Mouse (Mus musculus): ENCODE data around the gene Emilin2. TPM values are rescaled to one million over a fixed set of nuclear protein-coding genes. Genes with fewer than 3 reads are reported as not detected.
A peak's percentile ranks its signal among the peaks of the same experiment; 100 is the strongest.

The Emilin2 gene
- polyA plus RNA-seq, 1 experiment from 2014 or later, result 22.6 TPM

- no peaks in the 10 kb centered on the region for H3K27me3 ChIP-seq (ENCODE audit: low read depth, poor library complexity, severe bottlenecking)
- no peak overlapping the region for H3K27ac ChIP-seq (replicated peaks)
- no peaks in the 10 kb centered on the region for H3K4me1 ChIP-seq
- H3K36me3 ChIP-seq, result peaks cover 36% of the 10 kb centered on the region
- WGBS, result 92% methylated on average over 5 of the region's 5 CpGs
- H3K4me3 ChIP-seq, result no peak overlapping the region
- DNase-seq (ENCODE audit: low spot score), result no peak
- H3K9me3 ChIP-seq (replicated peaks), result no peaks in the 10 kb centered on the region
Measured at GRCm38 (mm10) chr17:71217111-71217685, 94.6 kb downstream of the Emilin2 start.

- Histone ChIP-seq H3K9me3 (replicated peaks) (no peaks in the 10 kb centered on the region), H3K27me3 (ENCODE audit: low read depth, poor library complexity, severe bottlenecking) (no peaks in the 10 kb centered on the region), H3K27ac (replicated peaks) (no peak overlapping the region), H3K4me1 (0 out of 2 replicates have a peak, but pooled peaks cover 3% of the 10 kb centered on the region), H3K4me3 (no peak overlapping the region), H3K36me3 (peaks cover 34% of the 10 kb centered on the region)
- DNase-seq (ENCODE audit: low spot score), result no peak
- whole genome bisulfite sequencing, result 97% methylated on average over 2 of the region's 2 CpGs
Measured at GRCm38 (mm10) chr17:71216263-71216662, 95.5 kb downstream of the Emilin2 start.

- H3K27me3 ChIP-seq (ENCODE audit: low read depth, poor library complexity, severe bottlenecking), result no peaks in the 10 kb centered on the region
- H3K4me1 ChIP-seq, result 0 out of 2 replicates have a peak, but pooled peaks cover 3% of the 10 kb centered on the region
- no peak overlapping the region for H3K4me3 ChIP-seq
- H3K9me3 ChIP-seq (replicated peaks), result no peaks in the 10 kb centered on the region
- no peak overlapping the region for H3K27ac ChIP-seq (replicated peaks)
- peaks cover 30% of the 10 kb centered on the region for H3K36me3 ChIP-seq
- DNase-seq (ENCODE audit: low spot score), result no peak
- 90% methylated on average over 2 of the region's 2 CpGs for WGBS
Measured at GRCm38 (mm10) chr17:71215241-71215839, 96.4 kb downstream of the Emilin2 start.

GRCm38 (mm10) chr17:71214514-71215240, 97.1 kb downstream of the Emilin2 start:
- H3K36me3 ChIP-seq, result peaks cover 30% of the 10 kb centered on the region
- H3K9me3 ChIP-seq (replicated peaks), result no peaks in the 10 kb centered on the region
- WGBS, result 92% methylated on average over 17 of the region's 17 CpGs

GRCm38 (mm10) chr17:71213666-71214065, 98.1 kb downstream of the Emilin2 start:
- Histone ChIP-seq H3K4me3 (no peak overlapping the region), H3K36me3 (peaks cover 26% of the 10 kb centered on the region), H3K9me3 (replicated peaks) (no peaks in the 10 kb centered on the region), H3K4me1 (0 out of 2 replicates have a peak, but pooled peaks cover 3% of the 10 kb centered on the region), H3K27ac (replicated peaks) (no peak overlapping the region), H3K27me3 (ENCODE audit: low read depth, poor library complexity, severe bottlenecking) (no peaks in the 10 kb centered on the region)
- DNase-seq (ENCODE audit: low spot score), result no peak
- 83% methylated on average over 1 of the region's 1 CpGs for WGBS

More at GRCm38 (mm10) chr17:71214514-71215240, 97.1 kb downstream of the Emilin2 start:
- Histone ChIP-seq H3K4me3 (no peak overlapping the region), H3K4me1 (0 out of 2 replicates have a peak, but pooled peaks cover 3% of the 10 kb centered on the region), H3K27me3 (ENCODE audit: low read depth, poor library complexity, severe bottlenecking) (no peaks in the 10 kb centered on the region), H3K27ac (replicated peaks) (no peak overlapping the region)
- no peak for DNase-seq (ENCODE audit: low spot score)

- H3K27me3 ChIP-seq (ENCODE audit: low read depth, poor library complexity, severe bottlenecking), result no peaks in the 10 kb centered on the region
- peaks cover 20% of the 10 kb centered on the region for H3K36me3 ChIP-seq
- 0 out of 2 replicates have a peak overlapping the region, but pooled peaks have one; percentile 13 for H3K27ac ChIP-seq (replicated peaks)
- no peak for DNase-seq (ENCODE audit: low spot score)
- H3K9me3 ChIP-seq (replicated peaks), result 0 out of 2 replicates have a peak, but pooled peaks cover 2% of the 10 kb centered on the region
- H3K4me3 ChIP-seq, result no peak overlapping the region
- H3K4me1 ChIP-seq, result 0 out of 2 replicates have a peak, but pooled peaks cover 3% of the 10 kb centered on the region
- 87% methylated on average over 6 of the region's 6 CpGs for whole genome bisulfite sequencing
Measured at GRCm38 (mm10) chr17:71211962-71212646, 99.7 kb downstream of the Emilin2 start.

- Histone ChIP-seq H3K36me3 (peaks cover 7% of the 10 kb centered on the region; the same call in 1 of the 2 replicates), H3K27me3 (ENCODE audit: low read depth, poor library complexity, severe bottlenecking) (no peaks in the 10 kb centered on the region), H3K4me3 (no peak overlapping the region), H3K4me1 (0 out of 2 replicates have a peak, but pooled peaks cover 3% of the 10 kb centered on the region), H3K27ac (replicated peaks) (no peak overlapping the region), H3K9me3 (replicated peaks) (0 out of 2 replicates have a peak, but pooled peaks cover 2% of the 10 kb centered on the region)
- WGBS, result 88% methylated on average over 3 of the region's 3 CpGs
- DNase-seq (ENCODE audit: low spot score), result no peak
Measured at GRCm38 (mm10) chr17:71209936-71210335, 101.8 kb downstream of the Emilin2 start.

GRCm38 (mm10) chr17:71208921-71209320, 102.9 kb downstream of the Emilin2 start:
- 96% methylated on average over 1 of the region's 1 CpGs for WGBS

GRCm38 (mm10) chr17:71208376-71208775, 103.4 kb downstream of the Emilin2 start:
- no peak for DNase-seq (ENCODE audit: low spot score)
- Histone ChIP-seq H3K27me3 (ENCODE audit: low read depth, poor library complexity, severe bottlenecking) (no peaks in the 10 kb centered on the region), H3K4me1 (0 out of 2 replicates have a peak, but pooled peaks cover 3% of the 10 kb centered on the region), H3K36me3 (peaks cover 7% of the 10 kb centered on the region; the same call in 1 of the 2 replicates), H3K9me3 (replicated peaks) (0 out of 2 replicates have a peak, but pooled peaks cover 2% of the 10 kb centered on the region), H3K4me3 (no peak overlapping the region), H3K27ac (replicated peaks) (no peak overlapping the region)
- 94% methylated on average over 1 of the region's 1 CpGs for WGBS

More at GRCm38 (mm10) chr17:71208921-71209320, 102.9 kb downstream of the Emilin2 start:
- Histone ChIP-seq H3K27me3 (ENCODE audit: low read depth, poor library complexity, severe bottlenecking) (no peaks in the 10 kb centered on the region), H3K9me3 (replicated peaks) (0 out of 2 replicates have a peak, but pooled peaks cover 2% of the 10 kb centered on the region), H3K4me1 (0 out of 2 replicates have a peak, but pooled peaks cover 3% of the 10 kb centered on the region), H3K4me3 (no peak overlapping the region), H3K36me3 (peaks cover 7% of the 10 kb centered on the region; the same call in 1 of the 2 replicates), H3K27ac (replicated peaks) (no peak overlapping the region)
- no peak for DNase-seq (ENCODE audit: low spot score)

- DNase-seq (ENCODE audit: low spot score), result no peak
Measured at GRCm38 (mm10) chr17:71207268-71207667, 104.5 kb downstream of the Emilin2 start.

GRCm38 (mm10) chr17:71206136-71206893, 105.5 kb downstream of the Emilin2 start:
- peaks cover 7% of the 10 kb centered on the region; the same call in 1 of the 2 replicates for H3K36me3 ChIP-seq
- DNase-seq (ENCODE audit: low spot score), result no peak
- H3K27ac ChIP-seq (replicated peaks), result no peak overlapping the region
- H3K4me1 ChIP-seq, result peaks cover 17% of the 10 kb centered on the region
- H3K9me3 ChIP-seq (replicated peaks), result 0 out of 2 replicates have a peak, but pooled peaks cover 2% of the 10 kb centered on the region
- H3K4me3 ChIP-seq, result no peak overlapping the region
- WGBS, result 84% methylated on average over 12 of the region's 12 CpGs
- no peaks in the 10 kb centered on the region for H3K27me3 ChIP-seq (ENCODE audit: low read depth, poor library complexity, severe bottlenecking)

More at GRCm38 (mm10) chr17:71207268-71207667, 104.5 kb downstream of the Emilin2 start:
- no peak overlapping the region for H3K27ac ChIP-seq (replicated peaks)
- 96% methylated on average over 3 of the region's 3 CpGs for WGBS
- H3K9me3 ChIP-seq (replicated peaks), result 0 out of 2 replicates have a peak, but pooled peaks cover 2% of the 10 kb centered on the region
- H3K4me1 ChIP-seq, result peaks cover 11% of the 10 kb centered on the region
- peaks cover 7% of the 10 kb centered on the region; the same call in 1 of the 2 replicates for H3K36me3 ChIP-seq
- no peak overlapping the region for H3K4me3 ChIP-seq
- no peaks in the 10 kb centered on the region for H3K27me3 ChIP-seq (ENCODE audit: low read depth, poor library complexity, severe bottlenecking)
